Mouse (Mus musculus) limb, embryonic 11.5 days (tissue): ENCODE measurements around the gene Chn1. TPM values are rescaled to one million over a fixed set of nuclear protein-coding genes. Genes with fewer than 3 reads are reported as not detected.
"Not testable (repeated sequence)": the region's sequence is repeated elsewhere in the genome, so short reads cannot be mapped to it uniquely, and the experiment has no call there.

Experiments
- ATAC-seq: fragments of 200-750 bp; cut with Nextera tagmentation; 2 replicates; pipeline ENCODE4 v1.8.0; 2017; ENCODE audit warnings: low read depth; ENCODE audit not compliant: insufficient number of reproducible peaks, low FRiP score, low TSS enrichment
- DNase-seq: peaks from one replicate; pipeline ENCODE4 v3.0.0-alpha.2; 2015; ENCODE audit warnings: low spot score
- H3K27ac ChIP-seq: fragments of 300-500 bp; sonication (generic); replicated peaks from 2 replicates; pipeline ENCODE4 v1.5.1; 2014; ENCODE audit warnings: low read depth, mild to moderate bottlenecking, low read length
- H3K27me3 ChIP-seq: fragments of 300-500 bp; sonication (generic); 2 replicates; pipeline ENCODE4 v1.6.1; 2014; ENCODE audit warnings: mild to moderate bottlenecking, low read length, mixed read lengths; ENCODE audit not compliant: control insufficient read depth, insufficient read depth
- H3K36me3 ChIP-seq: fragments of 300-500 bp; sonication (generic); 2 replicates; pipeline ENCODE4 v1.6.1; 2014; ENCODE audit warnings: mild to moderate bottlenecking, low read length, moderate library complexity, mixed read lengths; ENCODE audit not compliant: control insufficient read depth, insufficient read depth
- H3K4me1 ChIP-seq: fragments of 300-500 bp; sonication (generic); 2 replicates; pipeline ENCODE4 v1.6.1; 2014; ENCODE audit warnings: low read length, mixed read lengths; ENCODE audit not compliant: control insufficient read depth, insufficient read depth
- H3K4me2 ChIP-seq: fragments of 300-500 bp; sonication (generic); 2 replicates; pipeline ENCODE4 v1.6.1; 2014; ENCODE audit warnings: low read depth, mild to moderate bottlenecking, moderate library complexity; ENCODE audit not compliant: severe bottlenecking
- H3K4me3 ChIP-seq: fragments of 300-500 bp; sonication (generic); 2 replicates; pipeline ENCODE4 v1.5.1; 2014; ENCODE audit warnings: low read depth, low read length
- H3K9ac ChIP-seq: fragments of 300-500 bp; sonication (generic); 2 replicates; pipeline ENCODE4 v1.6.1; 2014; ENCODE audit warnings: mild to moderate bottlenecking, low read length
- H3K9me3 ChIP-seq: fragments of 300-500 bp; sonication (generic); 2 replicates; pipeline ENCODE4 v1.6.1; 2016; ENCODE audit warnings: low read length; ENCODE audit not compliant: control insufficient read depth
- WGBS: fragments of 180-500 bp; shearing (Covaris S2); extraction: QIAGEN DNeasy Blood & Tissue Kit; methylation state at CpG from one replicate; pipeline ENCODE4 v1.1.7; 2014; 5-methylcytosine and 5-hydroxymethylcytosine counted together
- polyA plus RNA-seq: library from polyadenylated mRNA; unstranded; fragments of >200 nt; fragmentation: Nextera tagmentation; extraction: Ambion mirVana; gene quantifications from 2 replicates; pipeline ENCODE4 v1.2.1, GENCODE M21; 2014

Gene Chn1
- 47.5 and 55.3 TPM in 2 replicates for polyA plus RNA-seq

GRCm38 (mm10) chr2:73774786-73775682, at the start of gene Chn1:
TSS of gene Chn1 (minus strand) at chr2:73775346.
- peak within 1 kb of the TSS; percentile 71 for H3K4me3 ChIP-seq
- peak within 1 kb of the TSS; percentile 56 for H3K4me2 ChIP-seq
- WGBS = under 1% methylated on average over 74 of the region's 131 CpGs
- peak; percentile 87 for DNase-seq
- no peaks in the 10 kb centered on the region for H3K36me3 ChIP-seq
- H3K27ac ChIP-seq = peak within 1 kb of the TSS; percentile 82
- peaks cover 13% of the 10 kb centered on the region for H3K4me1 ChIP-seq
- peak; percentile 93 for ATAC-seq
- H3K27me3 ChIP-seq = no peaks in the 10 kb centered on the region
- H3K9ac ChIP-seq = peak within 1 kb of the TSS; percentile 86
- no peaks in the 10 kb centered on the region for H3K9me3 ChIP-seq

- H3K4me1 ChIP-seq = no peaks in the 10 kb centered on the region
- DNase-seq (peak; percentile 26), ATAC-seq (no peak)
- peaks cover 6% of the 10 kb centered on the region; the same call in 1 of the 2 replicates for H3K36me3 ChIP-seq
- no peak overlapping the region for H3K4me3 ChIP-seq
- no peak overlapping the region for H3K4me2 ChIP-seq
- H3K27ac ChIP-seq = no peak overlapping the region
- WGBS = 46% methylated on average over 4 of the region's 4 CpGs
- H3K9me3 ChIP-seq = no peaks in the 10 kb centered on the region
- no peak overlapping the region for H3K9ac ChIP-seq
- H3K27me3 ChIP-seq = no peaks in the 10 kb centered on the region
Observed at GRCm38 (mm10) chr2:73818742-73819141, 43.6 kb upstream of the Chn1 start.

- WGBS = 84% methylated on average over 8 of the region's 8 CpGs
- Histone ChIP-seq H3K27me3 (no peaks in the 10 kb centered on the region), H3K9me3 (no peaks in the 10 kb centered on the region), H3K27ac (no peak overlapping the region), H3K4me3 (no peak overlapping the region), H3K4me1 (no peaks in the 10 kb centered on the region), H3K9ac (no peak overlapping the region), H3K4me2 (no peak overlapping the region), H3K36me3 (no peaks in the 10 kb centered on the region)
- no peak for DNase-seq
- ATAC-seq = no peak
Observed at GRCm38 (mm10) chr2:73807609-73808008, 32.5 kb upstream of the Chn1 start.

- not testable (repeated sequence) for H3K36me3 ChIP-seq, H3K4me1 ChIP-seq, DNase-seq, ATAC-seq, H3K27me3 ChIP-seq, H3K27ac ChIP-seq, H3K4me3 ChIP-seq, H3K4me2 ChIP-seq, H3K9me3 ChIP-seq, H3K9ac ChIP-seq
- WGBS = 91% methylated on average over 9 of the region's 9 CpGs
Observed at GRCm38 (mm10) chr2:73800127-73800526, 25.0 kb upstream of the Chn1 start.

GRCm38 (mm10) chr2:73798786-73799185, 23.6 kb upstream of the Chn1 start:
- H3K9ac ChIP-seq = no peak overlapping the region
- no peak overlapping the region for H3K27ac ChIP-seq
- DNase-seq = no peak
- H3K9me3 ChIP-seq = no peaks in the 10 kb centered on the region
- no peak overlapping the region for H3K4me2 ChIP-seq
- no peak for ATAC-seq
- peaks cover 3% of the 10 kb centered on the region; the same call in 1 of the 2 replicates for H3K4me1 ChIP-seq
- no peaks in the 10 kb centered on the region for H3K36me3 ChIP-seq
- WGBS = 70% methylated on average over 5 of the region's 5 CpGs
- H3K4me3 ChIP-seq = no peak overlapping the region
- no peaks in the 10 kb centered on the region for H3K27me3 ChIP-seq

GRCm38 (mm10) chr2:73798136-73798535, 23.0 kb upstream of the Chn1 start:
- DNase-seq = no peak
- no peak overlapping the region for H3K27ac ChIP-seq
- ATAC-seq = no peak
- H3K4me1 ChIP-seq = peaks cover 3% of the 10 kb centered on the region; the same call in 1 of the 2 replicates
- no peaks in the 10 kb centered on the region for H3K36me3 ChIP-seq
- no peaks in the 10 kb centered on the region for H3K27me3 ChIP-seq
- no peak overlapping the region for H3K4me2 ChIP-seq
- H3K9ac ChIP-seq = no peak overlapping the region
- H3K4me3 ChIP-seq = no peak overlapping the region
- 35% methylated on average over 4 of the region's 4 CpGs for WGBS
- no peaks in the 10 kb centered on the region for H3K9me3 ChIP-seq

GRCm38 (mm10) chr2:73791846-73792630, 16.9 kb upstream of the Chn1 start:
- H3K9ac ChIP-seq = no peak overlapping the region
- H3K27ac ChIP-seq = no peak overlapping the region
- H3K4me3 ChIP-seq = no peak overlapping the region
- H3K36me3 ChIP-seq = no peaks in the 10 kb centered on the region
- ATAC-seq = no peak
- peak; percentile 60 for DNase-seq
- H3K9me3 ChIP-seq = no peaks in the 10 kb centered on the region
- peaks cover 4% of the 10 kb centered on the region; the same call in 1 of the 2 replicates for H3K4me1 ChIP-seq
- WGBS = 49% methylated on average over 19 of the region's 19 CpGs
- H3K4me2 ChIP-seq = no peak overlapping the region
- H3K27me3 ChIP-seq = no peaks in the 10 kb centered on the region

- DNase-seq = no peak
- H3K4me3 ChIP-seq = no peak overlapping the region
- no peak overlapping the region for H3K9ac ChIP-seq
- WGBS = 87% methylated on average over 2 of the region's 2 CpGs
- no peak for ATAC-seq
- no peaks in the 10 kb centered on the region for H3K9me3 ChIP-seq
- no peaks in the 10 kb centered on the region for H3K36me3 ChIP-seq
- H3K4me2 ChIP-seq = no peak overlapping the region
- no peaks in the 10 kb centered on the region for H3K27me3 ChIP-seq
- H3K4me1 ChIP-seq = peaks cover 4% of the 10 kb centered on the region; the same call in 1 of the 2 replicates
- no peak overlapping the region for H3K27ac ChIP-seq
Observed at GRCm38 (mm10) chr2:73790332-73790731, 15.2 kb upstream of the Chn1 start.
